Mouse (Mus musculus) megakaryocyte, embryonic 14.5 days (primary cell): ENCODE data around the gene Gm973.

Experiments used
- FLI1 ChIP-seq: IDR thresholded peaks from 2 replicates; pipeline ENCODE4 v1.6.1; 2012; ENCODE audit warnings: low read length, inconsistent platforms, mixed read lengths
- GATA1 ChIP-seq: IDR thresholded peaks from 3 replicates; pipeline ENCODE4 v1.6.1; 2012; ENCODE audit warnings: mixed read lengths, low read length, inconsistent platforms, borderline replicate concordance

GRCm38 (mm10) chr1:59495970-59496369 is 20.1 kb upstream of the Gm973 start:
- TF ChIP-seq GATA1 (no peak), FLI1 (no peak)
